Mouse (Mus musculus) lung, adult 2 months (tissue): ENCODE measurements around the gene Palld.

Source experiments
- CTCF ChIP-seq: fragments of 200-500 bp; IDR thresholded peaks from 2 replicates; pipeline ENCODE4 v1.5.1; 2011; ENCODE audit warnings: mild to moderate bottlenecking, low read length, control low read depth; ENCODE audit not compliant: insufficient read depth
- POLR2A ChIP-seq: fragments of 200-500 bp; IDR thresholded peaks from 2 replicates; pipeline ENCODE4 v1.6.1; 2011; ENCODE audit warnings: low read depth, mild to moderate bottlenecking, control low read depth, low read length, borderline replicate concordance; ENCODE audit errors: extremely low read depth

GRCm38 (mm10) chr8:61802840-61803239, 99.7 kb downstream of the Palld start:
- TF ChIP-seq POLR2A (no peak), CTCF (no peak)
